Mouse (Mus musculus): ENCODE measurements around the gene 9530077C05Rik. TPM values are rescaled to one million over a fixed set of nuclear protein-coding genes. Genes with fewer than 3 reads are reported as not detected.

The 9530077C05Rik gene
- 17.3 and 19.7 TPM in 2 replicates for polyA plus RNA-seq (2015; fragmentation: Nextera tagmentation; extraction: Ambion mirVana)

GRCm38 (mm10) chr9:22411002-22411857 is at the start of gene 9530077C05Rik:
Gene 9530077C05Rik (plus strand): TSS chr9:22411513.
- peak within 1 kb of the TSS; percentile 86 for H3K9ac ChIP-seq (ENCODE audit: low read depth, low read length)
- no peaks in the 10 kb centered on the region for H3K9me3 ChIP-seq (replicated peaks; ENCODE audit: control insufficient read depth, low read length, poor library complexity, severe bottlenecking)
- no peaks in the 10 kb centered on the region for H3K36me3 ChIP-seq (ENCODE audit: control insufficient read depth, insufficient read depth, low read length)
- H3K27ac ChIP-seq (ENCODE audit: low read length), result peak within 1 kb of the TSS; percentile 87
- under 1% methylated on average over 43 of the region's 43 CpGs for WGBS
- peak; percentile 99 for ATAC-seq
- H3K4me1 ChIP-seq (ENCODE audit: control insufficient read depth, insufficient read depth, low read length), result peaks cover 9% of the 10 kb centered on the region
- H3K4me2 ChIP-seq (ENCODE audit: low read length), result peak within 1 kb of the TSS; percentile 69
- H3K27me3 ChIP-seq (ENCODE audit: control insufficient read depth, insufficient read depth, low read depth, low read length), result no peaks in the 10 kb centered on the region
- H3K4me3 ChIP-seq (ENCODE audit: low read depth, low read length), result peak within 1 kb of the TSS; percentile 73

DNA sequence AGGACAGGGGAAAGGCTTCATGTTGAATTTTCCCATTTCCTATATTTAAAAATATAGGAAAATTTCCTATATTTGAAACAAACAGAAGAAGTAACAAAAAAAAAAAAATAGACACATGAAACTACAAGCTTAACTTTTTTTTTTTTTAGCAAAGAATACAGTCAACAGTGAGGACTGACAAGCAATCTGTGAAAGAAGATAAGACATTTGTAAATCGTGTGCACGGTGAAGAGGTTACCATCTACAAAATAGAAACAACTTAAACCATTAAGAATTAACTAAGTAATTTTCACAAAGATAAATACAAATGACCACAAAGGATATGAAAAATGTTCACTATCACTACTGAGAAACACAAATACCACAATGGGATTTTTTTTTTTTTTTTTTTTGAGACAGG is 45.1 kb upstream of the 9530077C05Rik start:
- Histone ChIP-seq H3K27me3 (ENCODE audit: control insufficient read depth, insufficient read depth, low read depth, low read length) (no peaks in the 10 kb centered on the region), H3K4me1 (ENCODE audit: control insufficient read depth, insufficient read depth, low read length) (no peaks in the 10 kb centered on the region), H3K9ac (ENCODE audit: low read depth, low read length) (no peak overlapping the region), H3K27ac (ENCODE audit: low read length) (no peak overlapping the region), H3K36me3 (ENCODE audit: control insufficient read depth, insufficient read depth, low read length) (no peaks in the 10 kb centered on the region), H3K9me3 (replicated peaks; ENCODE audit: control insufficient read depth, low read length, poor library complexity, severe bottlenecking) (no peaks in the 10 kb centered on the region), H3K4me2 (ENCODE audit: low read length) (no peak overlapping the region), H3K4me3 (ENCODE audit: low read depth, low read length) (no peak overlapping the region)
- ATAC-seq, result no peak
- WGBS, result 96% methylated on average over 2 of the region's 2 CpGs

- Histone ChIP-seq H3K4me3 (ENCODE audit: low read depth, low read length) (no peak overlapping the region), H3K27me3 (ENCODE audit: control insufficient read depth, insufficient read depth, low read depth, low read length) (no peaks in the 10 kb centered on the region), H3K4me2 (ENCODE audit: low read length) (no peak overlapping the region), H3K36me3 (ENCODE audit: control insufficient read depth, insufficient read depth, low read length) (no peaks in the 10 kb centered on the region), H3K27ac (ENCODE audit: low read length) (no peak overlapping the region), H3K4me1 (ENCODE audit: control insufficient read depth, insufficient read depth, low read length) (no peaks in the 10 kb centered on the region), H3K9ac (ENCODE audit: low read depth, low read length) (no peak overlapping the region), H3K9me3 (replicated peaks; ENCODE audit: control insufficient read depth, low read length, poor library complexity, severe bottlenecking) (no peaks in the 10 kb centered on the region)
- ATAC-seq, result no peak
- 97% methylated on average over 10 of the region's 10 CpGs for WGBS
Observed at GRCm38 (mm10) chr9:22366621-22367020, 44.7 kb upstream of the 9530077C05Rik start.

GRCm38 (mm10) chr9:22368030-22368429 is 43.3 kb upstream of the 9530077C05Rik start:
- 76% methylated on average over 6 of the region's 6 CpGs for WGBS
- Histone ChIP-seq H3K4me1 (ENCODE audit: control insufficient read depth, insufficient read depth, low read length) (no peaks in the 10 kb centered on the region), H3K27me3 (ENCODE audit: control insufficient read depth, insufficient read depth, low read depth, low read length) (no peaks in the 10 kb centered on the region), H3K9ac (ENCODE audit: low read depth, low read length) (no peak overlapping the region), H3K36me3 (ENCODE audit: control insufficient read depth, insufficient read depth, low read length) (no peaks in the 10 kb centered on the region), H3K9me3 (replicated peaks; ENCODE audit: control insufficient read depth, low read length, poor library complexity, severe bottlenecking) (no peaks in the 10 kb centered on the region), H3K4me2 (ENCODE audit: low read length) (no peak overlapping the region), H3K4me3 (ENCODE audit: low read depth, low read length) (no peak overlapping the region), H3K27ac (ENCODE audit: low read length) (no peak overlapping the region)
- no peak for ATAC-seq

- Histone ChIP-seq H3K4me3 (ENCODE audit: low read depth, low read length) (no peak overlapping the region), H3K9ac (ENCODE audit: low read depth, low read length) (no peak overlapping the region), H3K36me3 (ENCODE audit: control insufficient read depth, insufficient read depth, low read length) (no peaks in the 10 kb centered on the region), H3K9me3 (replicated peaks; ENCODE audit: control insufficient read depth, low read length, poor library complexity, severe bottlenecking) (no peaks in the 10 kb centered on the region), H3K27ac (ENCODE audit: low read length) (no peak overlapping the region), H3K4me1 (ENCODE audit: control insufficient read depth, insufficient read depth, low read length) (no peaks in the 10 kb centered on the region), H3K4me2 (ENCODE audit: low read length) (no peak overlapping the region), H3K27me3 (ENCODE audit: control insufficient read depth, insufficient read depth, low read depth, low read length) (no peaks in the 10 kb centered on the region)
- ATAC-seq, result no peak
- WGBS, result 97% methylated on average over 4 of the region's 4 CpGs
Observed at GRCm38 (mm10) chr9:22372760-22373159, 38.6 kb upstream of the 9530077C05Rik start.

DNA sequence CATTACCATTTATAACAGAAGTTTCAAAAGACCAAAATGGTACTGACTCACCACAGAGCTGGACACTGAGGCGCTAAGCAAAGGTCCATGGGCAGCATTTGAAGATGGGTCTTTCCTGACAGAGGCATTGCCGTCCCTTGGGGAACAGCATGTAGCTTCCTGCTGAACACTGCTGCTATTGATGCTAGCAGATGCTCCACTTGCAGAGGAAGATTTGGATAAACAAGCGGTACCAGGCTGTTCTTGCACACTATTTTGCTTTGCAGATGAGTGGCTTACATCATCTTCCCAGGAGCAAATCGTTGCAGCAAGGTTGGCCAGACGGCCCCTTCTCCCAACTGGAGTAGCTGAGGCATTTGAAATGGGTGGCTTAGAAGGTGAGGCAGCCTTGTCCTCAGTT is 35.2 kb upstream of the 9530077C05Rik start:
- no peaks in the 10 kb centered on the region for H3K27me3 ChIP-seq (ENCODE audit: control insufficient read depth, insufficient read depth, low read depth, low read length)
- H3K9ac ChIP-seq (ENCODE audit: low read depth, low read length), result no peak overlapping the region
- no peaks in the 10 kb centered on the region for H3K9me3 ChIP-seq (replicated peaks; ENCODE audit: control insufficient read depth, low read length, poor library complexity, severe bottlenecking)
- H3K4me3 ChIP-seq (ENCODE audit: low read depth, low read length), result no peak overlapping the region
- WGBS, result 76% methylated on average over 5 of the region's 5 CpGs
- H3K36me3 ChIP-seq (ENCODE audit: control insufficient read depth, insufficient read depth, low read length), result no peaks in the 10 kb centered on the region
- H3K27ac ChIP-seq (ENCODE audit: low read length), result no peak overlapping the region
- H3K4me1 ChIP-seq (ENCODE audit: control insufficient read depth, insufficient read depth, low read length), result no peaks in the 10 kb centered on the region
- ATAC-seq, result no peak
- no peak overlapping the region for H3K4me2 ChIP-seq (ENCODE audit: low read length)

DNA sequence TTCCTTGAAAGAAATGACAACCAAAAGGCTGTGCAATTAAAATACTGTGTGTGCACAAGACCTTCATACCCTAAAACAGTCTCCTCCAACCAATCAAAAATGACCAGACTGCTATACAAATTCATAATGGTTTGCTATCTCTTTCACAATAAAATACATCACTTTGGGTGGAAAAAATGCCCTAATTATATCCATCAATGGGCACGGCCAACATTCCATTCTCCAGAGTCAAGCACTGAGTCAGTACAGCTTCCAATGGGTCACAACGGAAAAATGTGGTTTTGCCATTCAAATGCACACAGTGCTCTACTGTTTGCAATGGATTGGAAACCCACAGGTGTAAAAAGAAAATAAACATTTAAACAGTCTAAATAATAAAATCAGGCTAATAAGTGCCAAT is 25.4 kb upstream of the 9530077C05Rik start:
- H3K9me3 ChIP-seq (replicated peaks; ENCODE audit: control insufficient read depth, low read length, poor library complexity, severe bottlenecking), result no peaks in the 10 kb centered on the region
- no peak overlapping the region for H3K4me2 ChIP-seq (ENCODE audit: low read length)
- no peak for ATAC-seq
- H3K4me3 ChIP-seq (ENCODE audit: low read depth, low read length), result no peak overlapping the region
- no peak overlapping the region for H3K9ac ChIP-seq (ENCODE audit: low read depth, low read length)
- H3K36me3 ChIP-seq (ENCODE audit: control insufficient read depth, insufficient read depth, low read length), result no peaks in the 10 kb centered on the region
- H3K27me3 ChIP-seq (ENCODE audit: control insufficient read depth, insufficient read depth, low read depth, low read length), result no peaks in the 10 kb centered on the region
- peaks cover 4% of the 10 kb centered on the region for H3K4me1 ChIP-seq (ENCODE audit: control insufficient read depth, insufficient read depth, low read length)
- H3K27ac ChIP-seq (ENCODE audit: low read length), result no peak overlapping the region
- 81% methylated on average over 2 of the region's 2 CpGs for WGBS

- no peak for ATAC-seq
- Histone ChIP-seq H3K9me3 (replicated peaks; ENCODE audit: control insufficient read depth, low read length, poor library complexity, severe bottlenecking) (no peaks in the 10 kb centered on the region), H3K36me3 (ENCODE audit: control insufficient read depth, insufficient read depth, low read length) (no peaks in the 10 kb centered on the region), H3K4me1 (ENCODE audit: control insufficient read depth, insufficient read depth, low read length) (peaks cover 4% of the 10 kb centered on the region), H3K4me2 (ENCODE audit: low read length) (peak overlapping the region; percentile 96; the same call in 1 of the 2 replicates), H3K9ac (ENCODE audit: low read depth, low read length) (no peak overlapping the region), H3K4me3 (ENCODE audit: low read depth, low read length) (peak overlapping the region; percentile 72), H3K27me3 (ENCODE audit: control insufficient read depth, insufficient read depth, low read depth, low read length) (no peaks in the 10 kb centered on the region), H3K27ac (ENCODE audit: low read length) (no peak overlapping the region)
- 17% methylated on average over 6 of the region's 6 CpGs for WGBS
Observed at GRCm38 (mm10) chr9:22387901-22388300, 23.4 kb upstream of the 9530077C05Rik start.

DNA sequence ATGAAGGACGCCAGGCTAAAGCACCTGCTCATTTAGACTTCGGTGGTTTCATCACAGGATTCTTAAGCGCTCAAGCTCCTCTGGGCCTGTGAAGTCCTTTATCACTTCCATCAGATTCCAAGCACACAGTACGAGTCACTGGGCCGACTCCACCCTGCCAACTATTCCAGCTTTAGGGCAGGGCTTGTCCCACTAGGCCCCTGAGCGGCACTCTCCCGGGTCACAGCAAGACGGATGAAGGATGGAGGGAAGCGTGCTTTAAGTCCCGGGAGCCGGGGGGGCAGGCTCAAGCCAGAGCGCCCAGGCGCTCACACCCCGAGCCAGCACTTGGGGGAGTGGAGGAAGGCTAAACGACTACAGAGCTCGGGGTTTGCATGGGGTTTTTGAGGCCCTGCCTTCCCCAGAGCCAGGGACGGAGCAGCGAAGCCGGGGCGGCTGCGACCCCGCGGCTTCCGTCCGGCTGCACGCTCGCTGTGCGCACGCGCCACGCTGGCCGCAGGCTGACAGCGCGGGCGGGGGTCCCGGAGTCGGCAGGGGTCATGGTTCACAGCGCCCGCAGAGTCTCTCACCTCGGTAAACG is 22.8 kb upstream of the 9530077C05Rik start:
- WGBS, result under 1% methylated on average over 41 of the region's 41 CpGs

More for the DNA sequence above, 22.8 kb upstream of the 9530077C05Rik start:
- Histone ChIP-seq H3K9ac (ENCODE audit: low read depth, low read length) (peak overlapping the region; percentile 94), H3K36me3 (ENCODE audit: control insufficient read depth, insufficient read depth, low read length) (no peaks in the 10 kb centered on the region), H3K4me2 (ENCODE audit: low read length) (peak overlapping the region; percentile 96), H3K9me3 (replicated peaks; ENCODE audit: control insufficient read depth, low read length, poor library complexity, severe bottlenecking) (no peaks in the 10 kb centered on the region), H3K27me3 (ENCODE audit: control insufficient read depth, insufficient read depth, low read depth, low read length) (no peaks in the 10 kb centered on the region), H3K27ac (ENCODE audit: low read length) (peak overlapping the region; percentile 59), H3K4me1 (ENCODE audit: control insufficient read depth, insufficient read depth, low read length) (peaks cover 4% of the 10 kb centered on the region), H3K4me3 (ENCODE audit: low read depth, low read length) (peak overlapping the region; percentile 72)
- ATAC-seq, result peak; percentile 84

Data from midbrain, embryonic 16.5 days (tissue).